Comparison of ENCODE assay signal across 10 mouse cellular contexts in the genomic region with DNA sequence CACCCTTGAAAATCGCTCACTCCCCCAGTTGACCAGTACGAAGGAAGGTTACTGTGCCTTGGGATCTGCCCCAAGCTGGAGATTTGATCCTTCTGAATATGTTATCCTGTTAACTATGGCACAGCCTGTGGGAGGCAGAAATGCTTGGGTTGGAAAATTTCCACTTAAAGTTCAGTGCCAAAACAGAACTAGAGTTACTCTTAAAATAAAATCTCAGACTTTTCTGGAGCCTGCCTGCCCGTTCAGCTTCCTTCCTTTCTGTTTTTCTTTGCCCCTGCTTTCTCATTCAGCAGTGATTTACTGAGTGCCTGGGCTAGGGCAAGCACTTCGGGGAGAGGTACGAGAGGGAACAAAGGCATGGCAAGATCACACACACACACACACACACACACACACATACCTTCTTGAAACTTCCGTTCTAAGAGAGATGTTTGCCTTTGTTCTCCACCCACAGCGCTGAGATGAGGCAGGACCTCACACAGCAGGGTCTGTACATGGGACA.
DNase-seq lines count a peak whose midpoint lies in the region; ATAC-seq and TF ChIP-seq lines count a peak whose summit lies in the region.
"Had no signal": no experiment of that assay in that cellular context is flagged by ENCODE, and none has a peak within 500 bp of the region (broad histone marks: within the 10 kb centered on the region; RNA-seq: fewer than 3 reads in every experiment).

No protein-coding gene starts in this region.

- 0 out of 2 replicates have a peak, but pooled peaks cover 10% of the 10 kb centered on the region for H3K4me1 ChIP-seq in hindbrain, embryonic 10.5 days (replicated peaks)
- no peaks in the 10 kb centered on the region for H3K4me1 ChIP-seq in hindbrain, postnatal 0 days (ENCODE audit: insufficient read depth, low read length)
- H3K4me1 ChIP-seq in CH12.LX (ENCODE audit: control insufficient read depth in 1 of 2, insufficient read depth in 2 of 2) = peaks cover 0 to 9% of the 10 kb centered on the region in 2 experiments; a peak in 2 of 4 replicates
- peaks cover 14% of the 10 kb centered on the region; the same call in 1 of the 2 replicates for H3K4me1 ChIP-seq in limb, embryonic 15.5 days
- H3K4me1 ChIP-seq in forebrain, embryonic 16.5 days (replicated peaks; ENCODE audit: control insufficient read depth, insufficient read depth, low read length) = no peaks in the 10 kb centered on the region; the same call in none of the 2 replicates

- H3K27me3 ChIP-seq in hindbrain, embryonic 10.5 days (ENCODE audit: insufficient read depth, poor library complexity, severe bottlenecking) = no peaks in the 10 kb centered on the region
- H3K27me3 ChIP-seq in hindbrain, postnatal 0 days (ENCODE audit: insufficient read depth, low read length) = no peaks in the 10 kb centered on the region
- no peaks in the 10 kb centered on the region for H3K27me3 ChIP-seq in CH12.LX (replicated peaks)
- H3K27me3 ChIP-seq in limb, embryonic 15.5 days = no peaks in the 10 kb centered on the region
- no peaks in the 10 kb centered on the region for H3K27me3 ChIP-seq in forebrain, embryonic 16.5 days (replicated peaks; ENCODE audit: control insufficient read depth, insufficient read depth, low read length)

- H3K4me2 ChIP-seq in hindbrain, postnatal 0 days (ENCODE audit: low read depth, low read length) = no peak overlapping the region
- peak overlapping the region; percentile 46; the same call in 1 of the 2 replicates for H3K4me2 ChIP-seq in CH12.LX (ENCODE audit: insufficient read depth, low read depth, poor library complexity, severe bottlenecking)
- H3K4me2 ChIP-seq in limb, embryonic 15.5 days = peak overlapping the region; percentile 19; the same call in 1 of the 2 replicates
- no peak overlapping the region for H3K4me2 ChIP-seq in forebrain, embryonic 16.5 days (ENCODE audit: low read length)

- no peak for ATAC-seq in hindbrain, postnatal 0 days
- peak; percentile 62 for ATAC-seq in limb, embryonic 15.5 days (ENCODE audit: insufficient number of reproducible peaks, low FRiP score, low TSS enrichment, low read depth)
- ATAC-seq in activated CD4-positive, CD25-positive, alpha-beta regulatory T cell, adult 4 months = no peak
- no peak for ATAC-seq in forebrain, embryonic 16.5 days

- dilution Hi-C loops in CH12.LX (cut with MboI; ENCODE audit: extremely low pct_ligation_motif_present, extremely low pct_unique_long_range_greater_than_20kb, low sequenced_read_pairs) = no loop called here

- 0 out of 2 replicates have a peak, but pooled peaks cover 2% of the 10 kb centered on the region for H3K36me3 ChIP-seq in hindbrain, embryonic 10.5 days
- H3K36me3 ChIP-seq in hindbrain, postnatal 0 days (ENCODE audit: insufficient read depth, low read length) = no peaks in the 10 kb centered on the region
- H3K36me3 ChIP-seq in CH12.LX (replicated peaks in 1 of 2; ENCODE audit: control insufficient read depth in 1 of 2, insufficient read depth in 1 of 2, low read length in 1 of 2) = no peaks in the 10 kb centered on the region
- H3K36me3 ChIP-seq in limb, embryonic 15.5 days = no peaks in the 10 kb centered on the region
- no peaks in the 10 kb centered on the region for H3K36me3 ChIP-seq in forebrain, embryonic 16.5 days (ENCODE audit: control insufficient read depth, insufficient read depth)

- no peak for TF ChIP-seq EP300 in CH12.LX (IDR thresholded peaks at IDR 0.05; ENCODE audit: low read length)

- H3K9ac ChIP-seq in hindbrain, postnatal 0 days (replicated peaks; ENCODE audit: low read length) = no peak overlapping the region
- H3K9ac ChIP-seq in CH12.LX (ENCODE audit: insufficient read depth, low read depth) = no peak overlapping the region; the same call in 1 of the 2 replicates
- no peak overlapping the region for H3K9ac ChIP-seq in limb, embryonic 15.5 days
- H3K9ac ChIP-seq in forebrain, embryonic 16.5 days (replicated peaks; ENCODE audit: low read depth, low read length) = no peak overlapping the region

- no peaks in the 10 kb centered on the region for H3K9me3 ChIP-seq in hindbrain, embryonic 10.5 days
- no peaks in the 10 kb centered on the region for H3K9me3 ChIP-seq in hindbrain, postnatal 0 days (ENCODE audit: low read length)
- H3K9me3 ChIP-seq in CH12.LX (replicated peaks; ENCODE audit: low read length) = no peaks in the 10 kb centered on the region
- H3K9me3 ChIP-seq in limb, embryonic 15.5 days = no peaks in the 10 kb centered on the region
- H3K9me3 ChIP-seq in forebrain, embryonic 16.5 days (ENCODE audit: control insufficient read depth, low read length) = no peaks in the 10 kb centered on the region

- H3K79me2 ChIP-seq in CH12.LX (replicated peaks; ENCODE audit: control insufficient read depth, extremely low read depth, insufficient read depth, poor library complexity, severe bottlenecking) = no peaks in the 10 kb centered on the region

- WGBS in hindbrain, embryonic 10.5 days = 62% methylated on average over 7 of the region's 7 CpGs
- WGBS in hindbrain, postnatal 0 days = 39% methylated on average over 7 of the region's 7 CpGs
- 22% methylated on average over 7 of the region's 7 CpGs for WGBS in limb, embryonic 15.5 days
- WGBS in forebrain, embryonic 16.5 days = 35% methylated on average over 7 of the region's 7 CpGs

- H3K4me3 ChIP-seq in hindbrain, embryonic 10.5 days = no peak overlapping the region
- no peak overlapping the region for H3K4me3 ChIP-seq in hindbrain, postnatal 0 days (ENCODE audit: low read length)
- no peak overlapping the region for H3K4me3 ChIP-seq in CH12.LX (replicated peaks in 1 of 3; ENCODE audit: low read depth in 2 of 3, low read length in 2 of 3, poor library complexity in 1 of 3)
- no peak overlapping the region for H3K4me3 ChIP-seq in limb, embryonic 15.5 days
- H3K4me3 ChIP-seq in forebrain, embryonic 16.5 days (replicated peaks; ENCODE audit: low read length) = no peak overlapping the region

- peak overlapping the region; percentile 59; the same call in 1 of the 2 replicates for H3K27ac ChIP-seq in hindbrain, embryonic 10.5 days
- no peak overlapping the region for H3K27ac ChIP-seq in hindbrain, postnatal 0 days
- H3K27ac ChIP-seq in CH12.LX (ENCODE audit: insufficient read depth, low read depth) = no peak overlapping the region
- H3K27ac ChIP-seq in limb, embryonic 15.5 days = peak overlapping the region; percentile 77
- no peak overlapping the region for H3K27ac ChIP-seq in forebrain, embryonic 16.5 days (ENCODE audit: low read length)

- no peak for TF ChIP-seq CTCF in hindbrain, postnatal 0 days (IDR thresholded peaks at IDR 0.05; ENCODE audit: low read depth)
- TF ChIP-seq CTCF in CH12.LX (conservative IDR thresholded peaks at IDR 0.05 in 1 of 2, IDR thresholded peaks at IDR 0.05 in 1 of 2; ENCODE audit: low read depth in 2 of 2, low read length in 2 of 2) = no peak

- in situ Hi-C loops in CH12.LX (cut with MboI; ENCODE audit: low pct_ligation_motif_present, low pct_unique_long_range_greater_than_20kb, low sequenced_read_pairs) = loop anchor here (10.0 kb wide), 1 partner anchor 224 kb away; no protein-coding TSS in a partner anchor

- no peak for TF ChIP-seq RAD21 in CH12.LX (IDR thresholded peaks at IDR 0.05; ENCODE audit: low read depth, low read length)

- no peak for TF ChIP-seq POLR2A in CH12.LX (IDR thresholded peaks at IDR 0.05; ENCODE audit: low read depth, low read length)

- no peak for DNase-seq in hindbrain, embryonic 10.5 days (ENCODE audit: low spot score)
- DNase-seq in hindbrain, postnatal 0 days (ENCODE audit: low spot score) = no peak
- DNase-seq in CH12.LX (ENCODE audit: extremely low read depth) (no peak), adipocyte (ENCODE audit: low spot score) (peak; percentile 64)
- no peak for DNase-seq in cerebellum, postnatal 36 days
- DNase-seq: cerebellum, postnatal 25 days; left cerebral cortex, postnatal 4 days had no signal

TF ChIP-seq in CH12.LX, 34 proteins besides CTCF, POLR2A, EP300 and RAD21:
- no peak for TF ChIP-seq BHLHE40 (IDR thresholded peaks at IDR 0.05; ENCODE audit: low read depth, low read length)
- no peak for TF ChIP-seq IRF4 (IDR thresholded peaks at IDR 0.05; ENCODE audit: low read depth, low read length)
- no peak for TF ChIP-seq MXI1 (IDR thresholded peaks at IDR 0.05; ENCODE audit: low read depth, low read length)
- TF ChIP-seq ELF1 (IDR thresholded peaks at IDR 0.05; ENCODE audit: low read depth, low read length) = no peak
- no peak for TF ChIP-seq MYC (IDR thresholded peaks at IDR 0.05; ENCODE audit: low read depth, low read length)
- TF ChIP-seq CHD1 (IDR thresholded peaks at IDR 0.05; ENCODE audit: low read depth, low read length) = no peak
- no peak for TF ChIP-seq MEF2A (IDR thresholded peaks at IDR 0.05; ENCODE audit: borderline replicate concordance, low read depth, low read length)
- TF ChIP-seq CHD2 (IDR thresholded peaks at IDR 0.05; ENCODE audit: low read length) = no peak
- no peak for TF ChIP-seq TBP (conservative IDR thresholded peaks at IDR 0.05; ENCODE audit: low read depth, low read length)
- no peak for TF ChIP-seq ZNF384 (IDR thresholded peaks at IDR 0.05; ENCODE audit: low read depth, low read length)
- TF ChIP-seq USF1 (IDR thresholded peaks at IDR 0.05; ENCODE audit: low read depth, low read length) = no peak
- TF ChIP-seq SMC3 (IDR thresholded peaks at IDR 0.05; ENCODE audit: low read depth, low read length) = no peak
- TF ChIP-seq ZC3H11A (IDR thresholded peaks at IDR 0.05; ENCODE audit: low read depth, low read length) = no peak
- no peak for TF ChIP-seq ETS1 (conservative IDR thresholded peaks at IDR 0.05; ENCODE audit: low read depth, low read length)
- no peak for TF ChIP-seq JUND (conservative IDR thresholded peaks at IDR 0.05; ENCODE audit: low read depth, low read length)
- no peak for TF ChIP-seq GABPA (IDR thresholded peaks at IDR 0.05; ENCODE audit: insufficient replicate concordance, low read depth, low read length)

Comparison
In these comparisons a context has a peak if more than half of its experiments do, and no peak if none do; other contexts are left out.
1. H3K27ac ChIP-seq: peak in hindbrain, embryonic 10.5 days (single experiment) and limb, embryonic 15.5 days (single experiment); none in hindbrain, postnatal 0 days (single experiment), CH12.LX (single experiment) and forebrain, embryonic 16.5 days (single experiment).
2. H3K4me2 ChIP-seq: peak in CH12.LX (single experiment) and limb, embryonic 15.5 days (single experiment); none in hindbrain, postnatal 0 days (single experiment) and forebrain, embryonic 16.5 days (single experiment).